Mouse (Mus musculus): Measurements from ENCODE around the gene 6030408B16Rik.

GRCm38 (mm10) chr15:101286129-101286770, 6.8 kb upstream of the 6030408B16Rik start:
- TF ChIP-seq CTCF (IDR thresholded peaks at IDR 0.05; ENCODE audit: insufficient read depth, low read depth, low read length), result no peak
- TF ChIP-seq POLR2A (IDR thresholded peaks at IDR 0.05; ENCODE audit: insufficient read depth, low read depth, low read length), result no peak
